Mouse (Mus musculus): ENCODE measurements at regions not wholly inside any gene's neighbourhood (a gene's known extent, or its start where the extent isn't known, plus 50 kb on each side); places are given as distances from the start of the nearest gene placed in this dataset.
"Not testable (repeated sequence)": the region's sequence is repeated elsewhere in the genome, so short reads cannot be mapped to it uniquely, and the experiment has no call there.

- WGBS = 75% methylated on average over 3 of the region's 3 CpGs
- no peaks in the 10 kb centered on the region for H3K36me3 ChIP-seq
- no peaks in the 10 kb centered on the region for H3K27me3 ChIP-seq (replicated peaks)
- H3K27ac ChIP-seq = no peak overlapping the region
- H3K4me3 ChIP-seq (replicated peaks) = no peak overlapping the region
- no peak for ATAC-seq
- no peaks in the 10 kb centered on the region for H3K9me3 ChIP-seq
- no peak overlapping the region for H3K9ac ChIP-seq
- H3K4me1 ChIP-seq (replicated peaks) = no peaks in the 10 kb centered on the region
- no peak overlapping the region for H3K4me2 ChIP-seq (replicated peaks)
These were observed 457.3 kb upstream of the Ercc4 start for GRCm38 (mm10) chr16:12652180-12652579.

GRCm38 (mm10) chr16:12673656-12674055 is 435.8 kb upstream of the Ercc4 start:
- H3K4me3 ChIP-seq (replicated peaks); ATAC-seq; H3K27me3 ChIP-seq (replicated peaks); H3K4me1 ChIP-seq (replicated peaks); H3K36me3 ChIP-seq; H3K27ac ChIP-seq; H3K9me3 ChIP-seq; H3K9ac ChIP-seq; H3K4me2 ChIP-seq (replicated peaks): not testable (repeated sequence)
- 89% methylated on average over 1 of the region's 1 CpGs for WGBS

GRCm38 (mm10) chr16:12681474-12681873 is 428.0 kb upstream of the Ercc4 start:
- no peak for ATAC-seq
- Histone ChIP-seq H3K4me3 (replicated peaks) (no peak overlapping the region), H3K4me1 (replicated peaks) (no peaks in the 10 kb centered on the region), H3K36me3 (no peaks in the 10 kb centered on the region), H3K27ac (no peak overlapping the region), H3K27me3 (replicated peaks) (no peaks in the 10 kb centered on the region), H3K9ac (no peak overlapping the region), H3K9me3 (no peaks in the 10 kb centered on the region), H3K4me2 (replicated peaks) (no peak overlapping the region)
- 84% methylated on average over 2 of the region's 2 CpGs for WGBS

GRCm38 (mm10) chr16:12685816-12686215 is 423.7 kb upstream of the Ercc4 start:
- Histone ChIP-seq H3K9me3 (no peaks in the 10 kb centered on the region), H3K27me3 (replicated peaks) (no peaks in the 10 kb centered on the region), H3K4me1 (replicated peaks) (no peaks in the 10 kb centered on the region), H3K4me3 (replicated peaks) (no peak overlapping the region), H3K9ac (no peak overlapping the region), H3K4me2 (replicated peaks) (no peak overlapping the region), H3K27ac (no peak overlapping the region), H3K36me3 (no peaks in the 10 kb centered on the region)
- no peak for ATAC-seq
- WGBS = 66% methylated on average over 3 of the region's 3 CpGs

- Histone ChIP-seq H3K36me3 (no peaks in the 10 kb centered on the region), H3K4me3 (replicated peaks) (no peak overlapping the region), H3K4me1 (replicated peaks) (no peaks in the 10 kb centered on the region), H3K27ac (no peak overlapping the region), H3K9me3 (no peaks in the 10 kb centered on the region), H3K27me3 (replicated peaks) (no peaks in the 10 kb centered on the region), H3K9ac (no peak overlapping the region), H3K4me2 (replicated peaks) (no peak overlapping the region)
- ATAC-seq = no peak
- WGBS = 23% methylated on average over 3 of the region's 3 CpGs
These were observed 417.7 kb upstream of the Ercc4 start for GRCm38 (mm10) chr16:12691776-12692175.

- Histone ChIP-seq H3K4me3 (replicated peaks) (no peak overlapping the region), H3K36me3 (no peaks in the 10 kb centered on the region), H3K4me1 (replicated peaks) (no peaks in the 10 kb centered on the region), H3K9ac (no peak overlapping the region), H3K27me3 (replicated peaks) (no peaks in the 10 kb centered on the region), H3K27ac (no peak overlapping the region), H3K9me3 (no peaks in the 10 kb centered on the region), H3K4me2 (replicated peaks) (no peak overlapping the region)
- WGBS = 38% methylated on average over 4 of the region's 5 CpGs
- ATAC-seq = no peak
These were observed 416.7 kb upstream of the Ercc4 start for GRCm38 (mm10) chr16:12692739-12693292.

GRCm38 (mm10) chr16:12693346-12693745 is 416.1 kb upstream of the Ercc4 start:
- Histone ChIP-seq H3K4me2 (replicated peaks) (no peak overlapping the region), H3K9me3 (no peaks in the 10 kb centered on the region), H3K27me3 (replicated peaks) (no peaks in the 10 kb centered on the region), H3K4me3 (replicated peaks) (no peak overlapping the region), H3K9ac (no peak overlapping the region), H3K4me1 (replicated peaks) (no peaks in the 10 kb centered on the region), H3K36me3 (no peaks in the 10 kb centered on the region), H3K27ac (no peak overlapping the region)
- ATAC-seq = no peak
- WGBS = 58% methylated on average over 7 of the region's 7 CpGs

GRCm38 (mm10) chr16:12694646-12695045 is 414.8 kb upstream of the Ercc4 start:
- Histone ChIP-seq H3K27ac (no peak overlapping the region), H3K9me3 (no peaks in the 10 kb centered on the region), H3K4me3 (replicated peaks) (no peak overlapping the region), H3K9ac (no peak overlapping the region), H3K4me1 (replicated peaks) (no peaks in the 10 kb centered on the region), H3K27me3 (replicated peaks) (no peaks in the 10 kb centered on the region), H3K4me2 (replicated peaks) (no peak overlapping the region), H3K36me3 (no peaks in the 10 kb centered on the region)
- 81% methylated on average over 3 of the region's 3 CpGs for WGBS
- no peak for ATAC-seq

GRCm38 (mm10) chr16:12696939-12697621 is 412.4 kb upstream of the Ercc4 start:
- Histone ChIP-seq H3K4me1 (replicated peaks) (no peaks in the 10 kb centered on the region), H3K27ac (no peak overlapping the region), H3K27me3 (replicated peaks) (no peaks in the 10 kb centered on the region), H3K9ac (no peak overlapping the region), H3K9me3 (no peaks in the 10 kb centered on the region), H3K36me3 (no peaks in the 10 kb centered on the region), H3K4me3 (replicated peaks) (no peak overlapping the region), H3K4me2 (replicated peaks) (no peak overlapping the region)
- 86% methylated on average over 10 of the region's 10 CpGs for WGBS
- ATAC-seq = no peak

- H3K4me1 ChIP-seq (replicated peaks) = no peaks in the 10 kb centered on the region
These were observed 409.9 kb upstream of the Ercc4 start for GRCm38 (mm10) chr16:12699557-12699956.

GRCm38 (mm10) chr16:12700088-12700487 is 409.4 kb upstream of the Ercc4 start:
- no peak for ATAC-seq
- no peak overlapping the region for H3K4me3 ChIP-seq (replicated peaks)
- H3K4me1 ChIP-seq (replicated peaks) = no peaks in the 10 kb centered on the region
- no peaks in the 10 kb centered on the region for H3K9me3 ChIP-seq
- no peak overlapping the region for H3K4me2 ChIP-seq (replicated peaks)
- H3K27ac ChIP-seq = no peak overlapping the region
- H3K27me3 ChIP-seq (replicated peaks) = no peaks in the 10 kb centered on the region
- WGBS = 91% methylated on average over 10 of the region's 10 CpGs
- H3K9ac ChIP-seq = no peak overlapping the region
- no peaks in the 10 kb centered on the region for H3K36me3 ChIP-seq

More at GRCm38 (mm10) chr16:12699557-12699956, 409.9 kb upstream of the Ercc4 start:
- Histone ChIP-seq H3K27ac (no peak overlapping the region), H3K4me3 (replicated peaks) (no peak overlapping the region), H3K36me3 (no peaks in the 10 kb centered on the region), H3K9me3 (no peaks in the 10 kb centered on the region), H3K27me3 (replicated peaks) (no peaks in the 10 kb centered on the region), H3K4me2 (replicated peaks) (no peak overlapping the region), H3K9ac (no peak overlapping the region)
- 78% methylated on average over 5 of the region's 5 CpGs for WGBS
- ATAC-seq = no peak

- Histone ChIP-seq H3K36me3 (no peaks in the 10 kb centered on the region), H3K9me3 (no peaks in the 10 kb centered on the region), H3K4me1 (replicated peaks) (no peaks in the 10 kb centered on the region), H3K4me2 (replicated peaks) (no peak overlapping the region), H3K27me3 (replicated peaks) (no peaks in the 10 kb centered on the region), H3K27ac (no peak overlapping the region), H3K9ac (no peak overlapping the region), H3K4me3 (replicated peaks) (no peak overlapping the region)
- no peak for ATAC-seq
- WGBS = 79% methylated on average over 9 of the region's 9 CpGs
These were observed 405.5 kb upstream of the Ercc4 start for GRCm38 (mm10) chr16:12703818-12704590.

- no peaks in the 10 kb centered on the region for H3K36me3 ChIP-seq
- H3K4me1 ChIP-seq (replicated peaks) = no peaks in the 10 kb centered on the region
- H3K9ac ChIP-seq = no peak overlapping the region
- no peak overlapping the region for H3K4me2 ChIP-seq (replicated peaks)
- no peaks in the 10 kb centered on the region for H3K27me3 ChIP-seq (replicated peaks)
- H3K4me3 ChIP-seq (replicated peaks) = no peak overlapping the region
- no peak overlapping the region for H3K27ac ChIP-seq
- H3K9me3 ChIP-seq = no peaks in the 10 kb centered on the region
- ATAC-seq = no peak; the same call in 1 of the 2 replicates
These were observed 402.6 kb upstream of the Ercc4 start for GRCm38 (mm10) chr16:12706907-12707306.

Measured in intestine, embryonic 15.5 days (tissue).